ENCODE assay signal across 8 mouse cellular contexts in the genomic region with DNA sequence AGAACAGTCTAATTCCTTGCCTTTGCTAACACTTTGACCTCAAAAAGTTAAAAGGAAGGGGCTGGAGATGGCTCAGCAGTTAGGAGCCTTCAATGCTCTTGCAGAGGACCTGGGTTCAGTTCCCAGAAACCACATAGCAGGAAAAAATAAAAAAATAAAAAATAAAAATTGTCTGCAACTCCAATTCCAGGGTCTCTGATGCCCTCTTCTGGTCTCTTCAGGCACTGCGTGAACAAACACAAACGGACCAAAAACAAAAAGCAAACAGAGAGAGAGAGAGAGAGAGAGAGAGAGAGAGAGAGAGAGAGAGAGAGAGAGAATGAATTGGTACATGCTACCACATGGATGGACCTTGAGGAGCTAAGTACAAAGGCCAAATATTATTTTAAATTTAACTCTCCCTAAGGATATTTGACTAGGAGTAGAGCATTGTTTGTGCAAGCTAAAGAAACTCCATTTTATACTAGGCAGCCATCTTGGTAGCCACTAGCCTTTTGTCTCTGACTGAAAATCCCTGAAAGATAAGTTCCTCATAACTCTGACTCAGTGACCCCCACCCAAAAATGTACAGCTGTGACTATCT. TPM values are rescaled to one million over a fixed set of nuclear protein-coding genes. Genes with fewer than 3 reads are reported as not detected.
DNase-seq lines count a peak whose midpoint lies in the region; ATAC-seq lines count a peak whose summit lies in the region.

No protein-coding gene starts in this region.

- H3K27ac ChIP-seq in midbrain, embryonic 10.5 days (replicated peaks) = no peak overlapping the region
- no peak overlapping the region for H3K27ac ChIP-seq in midbrain, embryonic 16.5 days (ENCODE audit: low read length)

- no peaks in the 10 kb centered on the region for H3K4me1 ChIP-seq in midbrain, embryonic 10.5 days
- H3K4me1 ChIP-seq in midbrain, embryonic 16.5 days (ENCODE audit: control insufficient read depth, insufficient read depth, low read length) = no peaks in the 10 kb centered on the region

- no peaks in the 10 kb centered on the region for H3K27me3 ChIP-seq in midbrain, embryonic 10.5 days (ENCODE audit: low read depth, poor library complexity, severe bottlenecking)
- no peaks in the 10 kb centered on the region for H3K27me3 ChIP-seq in midbrain, embryonic 16.5 days (ENCODE audit: control insufficient read depth, insufficient read depth, low read depth, low read length)

- H3K4me3 ChIP-seq in midbrain, embryonic 10.5 days = no peak overlapping the region
- no peak overlapping the region for H3K4me3 ChIP-seq in midbrain, embryonic 16.5 days (ENCODE audit: low read depth, low read length)

- no peak overlapping the region for H3K9ac ChIP-seq in midbrain, embryonic 16.5 days (ENCODE audit: low read depth, low read length)

- no peak for ATAC-seq in midbrain, embryonic 16.5 days

- no peaks in the 10 kb centered on the region for H3K36me3 ChIP-seq in midbrain, embryonic 10.5 days
- no peaks in the 10 kb centered on the region for H3K36me3 ChIP-seq in midbrain, embryonic 16.5 days (ENCODE audit: control insufficient read depth, insufficient read depth, low read length)

- H3K4me2 ChIP-seq in midbrain, embryonic 16.5 days (ENCODE audit: low read length) = no peak overlapping the region

- peak; percentile 56 for DNase-seq in midbrain, embryonic 10.5 days (ENCODE audit: low spot score)
- DNase-seq in adipocyte (ENCODE audit: low spot score) = peak; percentile 82
- DNase-seq in cerebellum, postnatal 4 days (ENCODE audit: low spot score in 2 of 2) = peak; percentile 53 to 68
- peak; percentile 67 to 78 for DNase-seq in heart, postnatal 36 days
- DNase-seq in left cerebral cortex, postnatal 14 days (ENCODE audit: low spot score in 2 of 2) = peak; percentile 73 to 76
- DNase-seq in natural killer cell, adult 2 months (ENCODE audit: low spot score in 2 of 2) = peak; percentile 24 to 39
- peak; percentile 47 to 70 for DNase-seq in urinary bladder, postnatal 4 days (ENCODE audit: low spot score in 2 of 2)

- WGBS in midbrain, embryonic 10.5 days = 3% methylated on average over 2 of the region's 2 CpGs
- 0% methylated on average over 2 of the region's 2 CpGs for WGBS in midbrain, embryonic 16.5 days

- intact Hi-C loops in heart, postnatal 36 days (cut with DNase I) = loop anchor here (1.0 to 5.0 kb wide), 4 partner anchors 110 to 296 kb away; no protein-coding TSS in a partner anchor
- intact Hi-C loops in left cerebral cortex, postnatal 14 days (cut with DNase I) = loop anchor here (2.0 to 5.0 kb wide), 3 partner anchors 199 to 260 kb away; a partner anchor contains a TSS

- H3K9me3 ChIP-seq in midbrain, embryonic 10.5 days (replicated peaks) = no peaks in the 10 kb centered on the region
- H3K9me3 ChIP-seq in midbrain, embryonic 16.5 days (replicated peaks; ENCODE audit: control insufficient read depth, low read length, poor library complexity, severe bottlenecking) = no peaks in the 10 kb centered on the region

RNA-seq across cellular contexts. Expression of a gene that starts 39.2 kb away (rescaled TPM):
- polyA plus RNA-seq in midbrain, embryonic 10.5 days (2016; fragmentation: Nextera tagmentation; extraction: Ambion mirVana) = not detected in 2 replicates
- polyA plus RNA-seq in midbrain, embryonic 16.5 days (2015; fragmentation: Nextera tagmentation; extraction: Ambion mirVana) = not detected in 2 replicates
- total RNA-seq in heart, postnatal 36 days (2021) = not detected
- not detected for total RNA-seq in left cerebral cortex, postnatal 14 days (2021)

RNA-seq across cellular contexts. Expression of a gene that starts 48.9 kb away (rescaled TPM):
- not detected in 2 replicates for polyA plus RNA-seq in midbrain, embryonic 10.5 days (2016; fragmentation: Nextera tagmentation; extraction: Ambion mirVana)
- polyA plus RNA-seq in midbrain, embryonic 16.5 days (2015; fragmentation: Nextera tagmentation; extraction: Ambion mirVana) = not detected in 2 replicates
- not detected for total RNA-seq in heart, postnatal 36 days (2021)
- not detected for total RNA-seq in left cerebral cortex, postnatal 14 days (2021)

Comparison
In these comparisons a context has a peak if more than half of its experiments do, and no peak if none do; other contexts are left out.
1. DNase-seq: peak in every context shown above with its lines; median percentile 82 in adipocyte; 74 in left cerebral cortex, postnatal 14 days; 72 in heart, postnatal 36 days; 60 in cerebellum, postnatal 4 days; 58 in urinary bladder, postnatal 4 days; 56 in midbrain, embryonic 10.5 days; 32 in natural killer cell, adult 2 months.